Mouse (Mus musculus) adrenal gland, postnatal 14 days (tissue): ENCODE results near the gene Gak. TPM values are rescaled to one million over a fixed set of nuclear protein-coding genes. Genes with fewer than 3 reads are reported as not detected.

Source experiments
- DNase-seq: peaks from one replicate; pipeline ENCODE4 v3.0.0; 2021; ENCODE audit warnings: mixed read lengths
- long read RNA-seq, 2 experiments: library from polyadenylated mRNA; stranded (forward); transcript quantifications; one replicate each; pipeline ENCODE4 v2.0.0; 2021
- total RNA-seq: library from RNA; stranded (reverse); gene quantifications from 2 replicates; pipeline ENCODE4 v1.2.3, GENCODE M21; 2021

The Gak gene
- 73.1 and 74.9 TPM in 2 replicates for total RNA-seq
- long read RNA-seq, experiment 1, full-length matches to known transcripts, result 4 of 19 reads
- long read RNA-seq, experiment 1, partial matches to known transcripts, result 12 of 19 reads
- long read RNA-seq, experiment 1, other reads (novel, unspliced or antisense), result 3 of 19 reads
- long read RNA-seq, experiment 2, full-length matches to known transcripts, result 6 of 14 reads
- long read RNA-seq, experiment 2, partial matches to known transcripts, result 5 of 14 reads
- long read RNA-seq, experiment 2, other reads (novel, unspliced or antisense), result 3 of 14 reads

DNA sequence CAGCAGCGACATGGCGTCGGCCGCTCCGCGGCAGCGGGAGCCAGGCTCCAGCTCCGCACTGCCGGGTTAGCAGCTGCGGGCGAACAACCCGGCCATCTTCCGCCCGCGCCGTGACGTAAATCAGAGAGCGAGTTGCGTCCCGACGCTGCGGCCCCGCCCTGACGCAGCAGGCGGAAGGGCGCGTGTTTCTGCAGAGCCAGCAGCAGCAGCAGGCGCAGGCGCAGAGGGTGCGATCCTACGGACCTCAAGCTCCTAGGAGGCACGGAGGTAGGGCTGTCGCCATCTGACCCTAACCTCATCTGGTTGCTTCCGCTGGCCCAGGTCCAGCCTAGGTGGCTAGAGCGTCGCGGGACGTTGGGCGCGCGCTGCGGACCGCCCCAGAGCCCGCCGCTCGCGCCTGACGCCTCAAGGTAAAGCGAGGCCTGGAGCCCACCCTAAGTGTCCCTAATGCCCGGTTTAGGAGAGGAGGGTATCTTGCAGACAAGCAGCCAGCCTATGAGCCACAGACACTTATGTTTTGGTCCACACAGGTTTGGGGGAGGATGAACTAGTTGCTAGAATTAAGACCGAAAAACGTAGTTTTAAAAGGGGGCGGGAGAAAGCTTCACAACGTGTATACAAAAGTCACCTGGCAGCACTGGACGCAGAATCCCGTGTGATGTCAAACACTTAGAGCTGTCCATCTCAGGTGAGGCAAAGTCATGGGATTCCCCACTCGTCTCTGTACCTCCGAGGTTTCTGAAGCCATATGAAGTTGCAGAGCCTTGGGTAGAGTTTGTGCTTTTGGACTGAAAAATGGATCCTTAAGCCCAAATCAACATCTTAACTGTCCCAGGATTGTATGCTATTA is at the start of gene Gak, which contains the start of gene Tmem175:
TSS of gene Gak (minus strand) at position 122 of the 850 bp plus-strand sequence.
TSS of gene Tmem175 (plus strand) at position 137 of the 850 bp plus-strand sequence.
- peak; percentile 95 for DNase-seq

GRCm38 (mm10) chr5:108678296-108678854 is 48.8 kb upstream of the Gak start:
- no peak for DNase-seq

DNA sequence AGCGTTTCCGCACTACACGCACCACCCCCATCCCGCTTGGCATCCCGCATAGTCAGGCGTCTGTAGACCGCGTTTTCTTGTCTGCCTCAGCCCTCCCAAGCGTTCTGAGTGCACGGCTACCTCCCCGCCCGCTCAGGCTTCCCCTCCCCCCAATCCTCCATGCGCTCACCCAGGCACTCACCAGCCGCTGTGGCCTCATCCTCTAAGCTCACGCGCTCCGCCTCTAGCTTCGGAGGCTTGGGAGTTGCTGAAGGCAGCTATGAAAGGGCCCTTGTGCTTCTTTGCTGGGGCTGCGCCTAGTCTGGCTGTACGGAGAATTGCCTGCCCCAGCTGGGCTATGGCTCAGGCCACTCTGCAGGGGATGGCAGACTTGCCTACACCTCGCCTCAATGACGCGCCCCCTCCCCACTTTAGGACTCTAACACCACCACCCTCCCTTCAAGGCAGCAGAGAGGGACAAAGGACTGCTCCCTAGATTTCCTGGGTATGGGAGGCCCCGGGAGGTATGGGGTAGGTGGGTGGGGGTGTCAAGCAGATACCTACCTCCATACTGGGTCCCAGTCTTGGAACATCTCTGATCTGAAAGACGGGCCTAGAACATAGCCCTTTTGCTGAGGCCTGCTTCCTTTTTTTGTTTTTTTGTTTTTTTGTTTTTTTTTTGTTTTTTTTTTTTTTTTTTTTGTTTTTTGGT is 48.2 kb upstream of the Gak start:
- DNase-seq, result peak; percentile 77

GRCm38 (mm10) chr5:108676772-108677498 is 47.4 kb upstream of the Gak start:
- DNase-seq, result no peak

DNA sequence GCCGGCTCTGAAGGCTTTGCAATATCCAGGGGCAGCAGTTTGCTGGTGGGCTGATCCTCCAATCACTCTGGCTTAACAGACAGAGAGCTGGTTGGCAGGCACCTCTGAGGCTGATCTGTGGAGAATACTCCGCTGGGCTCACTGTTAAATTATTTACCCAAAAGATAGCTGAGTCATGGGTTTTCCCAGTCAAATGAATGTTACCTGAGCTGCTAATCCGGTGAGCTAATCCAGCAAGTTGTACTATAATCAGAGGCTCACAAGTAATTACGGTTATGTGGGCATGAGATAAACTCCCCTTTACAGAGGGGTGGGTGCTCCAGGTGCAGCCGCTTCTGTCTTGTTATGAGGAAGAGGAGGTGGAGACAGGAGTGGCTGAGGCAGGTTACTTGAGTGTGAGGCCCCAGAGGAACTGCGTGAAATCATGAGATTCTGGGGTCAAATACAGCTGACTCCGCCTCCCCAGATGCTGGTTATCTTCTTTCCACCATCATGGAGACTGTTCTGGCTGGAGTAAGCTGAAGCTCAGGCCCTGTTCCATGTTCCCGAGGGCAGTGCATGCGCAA is 45.8 kb upstream of the Gak start, which contains the start of gene Slc26a1:
TSS of gene Slc26a1 (minus strand) at position 319 of the 566 bp plus-strand sequence.
- no peak for DNase-seq

DNA sequence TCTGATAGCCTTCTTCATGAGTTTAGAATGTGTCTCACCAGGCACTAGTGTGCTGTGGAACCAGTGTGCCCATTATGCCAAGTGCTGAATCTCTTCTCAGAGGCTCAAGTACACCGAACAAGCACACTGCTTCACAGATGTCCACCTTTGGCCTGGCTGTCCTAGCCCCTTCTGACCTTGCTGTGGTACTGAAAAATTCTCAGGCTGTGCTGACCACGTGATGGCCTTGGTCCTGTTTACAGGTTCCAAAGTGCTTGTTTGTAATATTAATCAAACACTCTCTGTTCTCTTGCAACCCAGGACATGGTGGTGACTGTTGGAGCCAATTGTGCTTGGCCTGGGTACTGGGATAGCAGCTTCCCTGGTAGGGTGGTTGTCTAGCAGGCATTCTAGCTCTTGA is 45.1 kb upstream of the Gak start:
- DNase-seq, result no peak

DNA sequence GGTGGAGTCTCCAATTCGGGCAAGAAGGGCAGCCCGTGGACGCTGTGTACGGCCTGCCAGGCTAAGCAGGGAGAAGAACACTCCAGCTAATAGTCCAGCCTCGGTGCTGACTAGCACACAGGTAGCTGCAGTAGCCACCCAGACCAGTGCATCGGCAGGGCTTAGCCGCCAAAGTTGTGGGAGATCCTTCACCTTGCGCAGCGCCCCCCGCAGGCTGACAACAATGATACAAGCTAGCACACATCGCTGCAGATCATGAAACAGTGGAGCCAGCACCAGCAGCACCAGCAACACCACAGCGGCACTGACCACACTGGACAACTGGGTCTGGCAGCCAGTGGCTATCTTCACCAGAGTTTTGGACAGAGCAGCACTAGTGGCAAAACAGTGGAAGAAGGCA is 42.2 kb upstream of the Gak start:
- no peak for DNase-seq

DNA sequence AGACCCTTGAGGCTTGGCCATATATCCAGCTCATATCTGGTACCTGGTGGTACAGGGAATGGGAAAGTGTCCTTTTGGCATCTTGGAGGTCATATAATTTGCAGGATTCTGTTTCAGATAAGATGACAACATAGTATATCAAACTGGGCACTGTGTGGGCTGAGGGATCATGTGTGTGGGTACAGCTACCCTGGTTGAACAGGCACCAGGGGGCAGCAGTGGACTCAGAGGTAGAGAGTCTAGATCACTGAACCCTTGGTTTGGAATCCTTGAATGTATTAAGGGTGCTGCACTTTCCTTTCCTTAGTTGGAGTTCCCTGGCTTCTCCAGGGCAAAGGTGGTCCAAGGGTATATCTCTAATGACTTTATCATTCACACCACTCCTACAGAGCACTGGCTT is 41.2 kb upstream of the Gak start:
- peak; percentile 76 for DNase-seq

- DNase-seq, result no peak
Measured at GRCm38 (mm10) chr5:108669986-108670385, 40.4 kb upstream of the Gak start.

GRCm38 (mm10) chr5:108668977-108669936 is 39.7 kb upstream of the Gak start, which contains the start of gene Dgkq:
TSS of gene Dgkq (minus strand) at chr5:108669672.
- DNase-seq, result peak; percentile 92

DNA sequence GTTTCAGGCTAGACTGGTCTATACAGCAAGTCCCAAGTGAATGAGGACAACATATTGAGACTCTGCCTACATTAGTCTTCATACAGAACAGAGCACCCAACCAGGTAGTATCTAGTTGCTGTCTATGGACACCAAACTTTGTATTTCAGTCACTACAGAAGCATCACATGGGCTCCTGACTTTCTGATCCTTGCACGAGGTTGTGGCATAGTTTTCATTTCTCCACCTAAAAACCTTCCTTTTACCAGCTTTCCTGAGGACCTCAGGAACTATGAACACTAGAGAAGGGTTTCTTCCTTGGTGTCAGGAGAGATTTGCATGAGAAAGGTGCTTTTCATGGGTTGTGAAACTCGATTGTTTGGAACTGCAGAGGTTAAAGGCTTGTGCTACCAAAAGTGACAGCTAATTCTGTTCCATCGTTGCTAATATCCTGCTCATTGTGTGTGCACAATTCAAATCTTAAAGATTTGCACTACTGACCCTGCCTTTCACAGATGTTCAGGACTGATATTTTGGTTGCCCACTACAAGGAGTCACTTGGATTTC is 38.9 kb upstream of the Gak start:
- no peak for DNase-seq

DNA sequence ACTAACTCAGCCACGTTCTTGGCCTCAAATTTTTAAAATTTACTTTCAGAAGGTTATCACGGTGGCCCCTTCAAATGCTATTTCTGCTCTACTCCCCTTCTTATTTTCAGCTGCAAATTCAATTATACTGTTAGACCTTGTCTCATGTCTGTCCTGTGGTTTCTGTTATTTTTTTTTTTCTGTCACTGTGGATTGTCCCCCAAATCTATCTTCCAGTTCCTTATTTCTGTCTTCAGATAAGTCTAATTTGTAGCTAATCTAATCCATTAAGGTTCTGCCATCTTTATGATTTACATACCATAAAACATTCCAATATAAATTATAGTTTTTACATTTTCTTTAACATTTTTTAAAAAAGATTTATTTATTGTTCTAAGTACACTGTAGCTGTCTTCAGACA is 37.8 kb upstream of the Gak start:
- no peak for DNase-seq

DNA sequence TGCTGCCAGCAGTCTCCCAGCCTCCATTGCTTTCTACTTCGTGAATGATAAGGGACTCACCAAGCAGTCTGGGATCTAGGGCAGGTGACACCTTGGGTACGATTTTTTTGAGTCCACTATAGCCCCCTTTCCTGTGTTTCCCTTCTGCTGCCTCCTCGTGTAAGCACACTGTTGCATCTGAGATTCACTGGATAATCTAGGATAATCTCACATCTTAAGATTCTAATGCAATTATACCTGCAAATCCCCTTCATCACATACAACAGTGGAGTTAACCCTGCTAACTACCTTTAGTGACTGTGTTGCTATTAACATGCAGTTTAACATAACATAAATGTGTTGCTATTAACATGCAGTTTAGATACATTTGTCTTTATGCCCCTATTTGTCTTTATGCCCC is 35.5 kb upstream of the Gak start:
- no peak for DNase-seq

GRCm38 (mm10) chr5:108662772-108663171 is 33.2 kb upstream of the Gak start:
- DNase-seq, result no peak

- DNase-seq, result peak; percentile 97
Measured at GRCm38 (mm10) chr5:108660632-108661268, 31.2 kb upstream of the Gak start.

- DNase-seq, result no peak
Measured at GRCm38 (mm10) chr5:108659698-108660631, 30.4 kb upstream of the Gak start, which contains the start of gene Idua. TSS of gene Idua (plus strand) at chr5:108660331.

DNA sequence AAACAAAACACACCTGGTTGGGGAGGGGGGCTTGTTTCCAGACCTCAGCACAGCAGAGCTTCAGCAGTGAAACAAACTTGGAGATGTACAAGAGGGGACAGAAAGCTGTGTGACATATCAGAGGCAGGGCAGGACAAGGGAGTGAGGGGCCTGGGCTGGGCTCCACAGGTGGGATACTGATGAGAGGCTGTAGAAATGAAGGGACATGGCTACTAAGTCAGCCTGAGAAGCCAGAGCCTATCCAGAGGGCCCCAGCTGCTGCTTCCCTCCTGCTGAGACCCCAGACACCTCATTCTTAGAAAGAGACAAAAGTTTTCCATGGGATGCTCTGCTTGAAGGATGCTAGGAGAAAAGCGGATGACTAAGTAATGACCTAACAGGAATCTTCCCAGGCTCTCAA is 29.1 kb upstream of the Gak start:
- DNase-seq, result no peak

- no peak for DNase-seq
Measured at GRCm38 (mm10) chr5:108657406-108657805, 27.9 kb upstream of the Gak start.
